Mouse (Mus musculus): ENCODE measurements around the gene Olfr912. TPM values are rescaled to one million over a fixed set of nuclear protein-coding genes. Genes with fewer than 3 reads are reported as not detected.

Olfr912 gene
- polyA plus RNA-seq (2014; fragmentation: Nextera tagmentation; extraction: Ambion mirVana): not detected in 2 replicates

- H3K4me1 ChIP-seq (replicated peaks; ENCODE audit: control insufficient read depth, insufficient read depth, low read length): no peaks in the 10 kb centered on the region
- ATAC-seq (replicated peaks; ENCODE audit: low FRiP score) (no peak), DNase-seq (ENCODE audit: low spot score) (no peak)
- H3K36me3 ChIP-seq (ENCODE audit: control insufficient read depth, insufficient read depth, low read length): no peaks in the 10 kb centered on the region
- no peak within 1 kb of the TSS for H3K9ac ChIP-seq (ENCODE audit: low read length)
- no peaks in the 10 kb centered on the region for H3K9me3 ChIP-seq (ENCODE audit: control insufficient read depth, low read length)
- no peak within 1 kb of the TSS for H3K4me2 ChIP-seq (ENCODE audit: low read depth, low read length, severe bottlenecking)
- no peak within 1 kb of the TSS for H3K4me3 ChIP-seq (ENCODE audit: low read depth, low read length)
- H3K27me3 ChIP-seq (ENCODE audit: control insufficient read depth, insufficient read depth, low read length): no peaks in the 10 kb centered on the region
- H3K27ac ChIP-seq (ENCODE audit: low read depth, low read length): no peak within 1 kb of the TSS
- 88% methylated on average over 1 of the region's 1 CpGs for WGBS
These were observed at the start of gene Olfr912 for GRCm38 (mm10) chr9:38579878-38580277. Gene Olfr912, plus strand, starts transcription at chr9:38580178.

GRCm38 (mm10) chr9:38537549-38537948 lies 42.4 kb upstream of the Olfr912 start, which contains the start of gene Olfr910:
Gene Olfr910, plus strand, starts transcription at chr9:38537849.
- Histone ChIP-seq H3K27me3 (ENCODE audit: control insufficient read depth, insufficient read depth, low read length) (no peaks in the 10 kb centered on the region), H3K4me2 (ENCODE audit: low read depth, low read length, severe bottlenecking) (no peak within 1 kb of the TSS), H3K9me3 (ENCODE audit: control insufficient read depth, low read length) (no peaks in the 10 kb centered on the region), H3K27ac (ENCODE audit: low read depth, low read length) (no peak within 1 kb of the TSS), H3K4me1 (replicated peaks; ENCODE audit: control insufficient read depth, insufficient read depth, low read length) (no peaks in the 10 kb centered on the region), H3K4me3 (ENCODE audit: low read depth, low read length) (no peak within 1 kb of the TSS), H3K36me3 (ENCODE audit: control insufficient read depth, insufficient read depth, low read length) (no peaks in the 10 kb centered on the region), H3K9ac (ENCODE audit: low read length) (no peak within 1 kb of the TSS)
- ATAC-seq (replicated peaks; ENCODE audit: low FRiP score): no peak
- no peak for DNase-seq (ENCODE audit: low spot score)
- WGBS: 96% methylated on average over 2 of the region's 2 CpGs

- H3K27me3 ChIP-seq (ENCODE audit: control insufficient read depth, insufficient read depth, low read length): no peaks in the 10 kb centered on the region
- ATAC-seq (replicated peaks; ENCODE audit: low FRiP score) (no peak), DNase-seq (ENCODE audit: low spot score) (no peak)
- no peak overlapping the region for H3K4me3 ChIP-seq (ENCODE audit: low read depth, low read length)
- H3K27ac ChIP-seq (ENCODE audit: low read depth, low read length): no peak overlapping the region
- no peaks in the 10 kb centered on the region for H3K9me3 ChIP-seq (ENCODE audit: control insufficient read depth, low read length)
- no peak overlapping the region for H3K9ac ChIP-seq (ENCODE audit: low read length)
- no peaks in the 10 kb centered on the region for H3K4me1 ChIP-seq (replicated peaks; ENCODE audit: control insufficient read depth, insufficient read depth, low read length)
- H3K4me2 ChIP-seq (ENCODE audit: low read depth, low read length, severe bottlenecking): no peak overlapping the region
- H3K36me3 ChIP-seq (ENCODE audit: control insufficient read depth, insufficient read depth, low read length): no peaks in the 10 kb centered on the region
- 46% methylated on average over 1 of the region's 1 CpGs for WGBS
These were observed 11.1 kb downstream of the Olfr912 start for GRCm38 (mm10) chr9:38591056-38591455.

GRCm38 (mm10) chr9:38592459-38592858 lies 12.5 kb downstream of the Olfr912 start, which contains the start of gene Olfr913:
Gene Olfr913, plus strand, starts transcription at chr9:38592759.
- 71% methylated on average over 2 of the region's 2 CpGs for WGBS
- no peak within 1 kb of the TSS for H3K27ac ChIP-seq (ENCODE audit: low read depth, low read length)
- H3K27me3 ChIP-seq (ENCODE audit: control insufficient read depth, insufficient read depth, low read length): no peaks in the 10 kb centered on the region
- H3K4me1 ChIP-seq (replicated peaks; ENCODE audit: control insufficient read depth, insufficient read depth, low read length): no peaks in the 10 kb centered on the region
- no peaks in the 10 kb centered on the region for H3K36me3 ChIP-seq (ENCODE audit: control insufficient read depth, insufficient read depth, low read length)
- no peak within 1 kb of the TSS for H3K4me2 ChIP-seq (ENCODE audit: low read depth, low read length, severe bottlenecking)
- no peak for ATAC-seq (replicated peaks; ENCODE audit: low FRiP score)
- no peak within 1 kb of the TSS for H3K9ac ChIP-seq (ENCODE audit: low read length)
- no peak within 1 kb of the TSS for H3K4me3 ChIP-seq (ENCODE audit: low read depth, low read length)
- H3K9me3 ChIP-seq (ENCODE audit: control insufficient read depth, low read length): no peaks in the 10 kb centered on the region
- no peak for DNase-seq (ENCODE audit: low spot score)

- DNase-seq (ENCODE audit: low spot score) (no peak), ATAC-seq (replicated peaks; ENCODE audit: low FRiP score) (no peak)
- H3K27me3 ChIP-seq (ENCODE audit: control insufficient read depth, insufficient read depth, low read length): no peaks in the 10 kb centered on the region
- H3K4me3 ChIP-seq (ENCODE audit: low read depth, low read length): no peak within 1 kb of the TSS
- no peaks in the 10 kb centered on the region for H3K9me3 ChIP-seq (ENCODE audit: control insufficient read depth, low read length)
- no peak within 1 kb of the TSS for H3K4me2 ChIP-seq (ENCODE audit: low read depth, low read length, severe bottlenecking)
- no peak within 1 kb of the TSS for H3K27ac ChIP-seq (ENCODE audit: low read depth, low read length)
- WGBS: 85% methylated on average over 2 of the region's 2 CpGs
- H3K36me3 ChIP-seq (ENCODE audit: control insufficient read depth, insufficient read depth, low read length): no peaks in the 10 kb centered on the region
- H3K9ac ChIP-seq (ENCODE audit: low read length): no peak within 1 kb of the TSS
- no peaks in the 10 kb centered on the region for H3K4me1 ChIP-seq (replicated peaks; ENCODE audit: control insufficient read depth, insufficient read depth, low read length)
These were observed 24.8 kb downstream of the Olfr912 start, which contains the start of gene Olfr914 for GRCm38 (mm10) chr9:38604802-38605201. Gene Olfr914, plus strand, starts transcription at chr9:38605102.

GRCm38 (mm10) chr9:38632406-38632805 lies 52.4 kb downstream of the Olfr912 start:
- DNase-seq (ENCODE audit: low spot score) (no peak), ATAC-seq (replicated peaks; ENCODE audit: low FRiP score) (no peak)
- 78% methylated on average over 4 of the region's 4 CpGs for WGBS
- H3K27ac ChIP-seq (ENCODE audit: low read depth, low read length): no peak overlapping the region
- H3K36me3 ChIP-seq (ENCODE audit: control insufficient read depth, insufficient read depth, low read length): no peaks in the 10 kb centered on the region
- no peak overlapping the region for H3K4me2 ChIP-seq (ENCODE audit: low read depth, low read length, severe bottlenecking)
- no peaks in the 10 kb centered on the region for H3K4me1 ChIP-seq (replicated peaks; ENCODE audit: control insufficient read depth, insufficient read depth, low read length)
- H3K9me3 ChIP-seq (ENCODE audit: control insufficient read depth, low read length): no peaks in the 10 kb centered on the region
- no peak overlapping the region for H3K9ac ChIP-seq (ENCODE audit: low read length)
- H3K27me3 ChIP-seq (ENCODE audit: control insufficient read depth, insufficient read depth, low read length): no peaks in the 10 kb centered on the region
- no peak overlapping the region for H3K4me3 ChIP-seq (ENCODE audit: low read depth, low read length)

Other genes with a start within 250 kb of the Olfr912 start
- gene Olfr898, start 231.8 kb upstream of the Olfr912 start, polyA plus RNA-seq (2014; fragmentation: Nextera tagmentation; extraction: Ambion mirVana): not detected in 2 replicates
- gene Olfr250, start 213.3 kb upstream of the Olfr912 start, polyA plus RNA-seq (2014; fragmentation: Nextera tagmentation; extraction: Ambion mirVana): not detected in 2 replicates
- not detected in 2 replicates for gene Olfr251, start 203.1 kb upstream of the Olfr912 start, polyA plus RNA-seq (2014; fragmentation: Nextera tagmentation; extraction: Ambion mirVana)
- gene Olfr147, start 178.5 kb upstream of the Olfr912 start, polyA plus RNA-seq (2014; fragmentation: Nextera tagmentation; extraction: Ambion mirVana): not detected in 2 replicates
- not detected in 2 replicates for gene Olfr901, start 150.7 kb upstream of the Olfr912 start, polyA plus RNA-seq (2014; fragmentation: Nextera tagmentation; extraction: Ambion mirVana)
- gene Olfr902, start 132.5 kb upstream of the Olfr912 start, polyA plus RNA-seq (2014; fragmentation: Nextera tagmentation; extraction: Ambion mirVana): not detected in 2 replicates
- not detected in 2 replicates for gene Olfr904, start 117.0 kb upstream of the Olfr912 start, polyA plus RNA-seq (2014; fragmentation: Nextera tagmentation; extraction: Ambion mirVana)
- gene Olfr905, start 109.1 kb upstream of the Olfr912 start, polyA plus RNA-seq (2014; fragmentation: Nextera tagmentation; extraction: Ambion mirVana): not detected in 2 replicates
- not detected in 2 replicates for gene Olfr906, start 93.1 kb upstream of the Olfr912 start, polyA plus RNA-seq (2014; fragmentation: Nextera tagmentation; extraction: Ambion mirVana)
- gene Olfr907, start 84.4 kb upstream of the Olfr912 start, polyA plus RNA-seq (2014; fragmentation: Nextera tagmentation; extraction: Ambion mirVana): not detected in 2 replicates
- gene Olfr911-ps1, start 58.6 kb upstream of the Olfr912 start, polyA plus RNA-seq (2014; fragmentation: Nextera tagmentation; extraction: Ambion mirVana): not detected in 2 replicates
- gene Olfr910, start 42.3 kb upstream of the Olfr912 start, polyA plus RNA-seq (2014; fragmentation: Nextera tagmentation; extraction: Ambion mirVana): not detected in 2 replicates
- gene Olfr913, start 12.6 kb downstream of the Olfr912 start, polyA plus RNA-seq (2014; fragmentation: Nextera tagmentation; extraction: Ambion mirVana): not detected in 2 replicates
- not detected in 2 replicates for gene Olfr914, start 24.9 kb downstream of the Olfr912 start, polyA plus RNA-seq (2014; fragmentation: Nextera tagmentation; extraction: Ambion mirVana)
- not detected in 2 replicates for gene Olfr916, start 79.7 kb downstream of the Olfr912 start, polyA plus RNA-seq (2014; fragmentation: Nextera tagmentation; extraction: Ambion mirVana)
- gene Olfr917, start 85.7 kb downstream of the Olfr912 start, polyA plus RNA-seq (2014; fragmentation: Nextera tagmentation; extraction: Ambion mirVana): not detected in 2 replicates
- gene Olfr918, start 94.4 kb downstream of the Olfr912 start, polyA plus RNA-seq (2014; fragmentation: Nextera tagmentation; extraction: Ambion mirVana): not detected in 2 replicates
- not detected in 2 replicates for gene Olfr919, start 123.5 kb downstream of the Olfr912 start, polyA plus RNA-seq (2014; fragmentation: Nextera tagmentation; extraction: Ambion mirVana)
- gene Vwa5a, start 138.1 kb downstream of the Olfr912 start, polyA plus RNA-seq (2014; fragmentation: Nextera tagmentation; extraction: Ambion mirVana): 9.1 and 9.7 TPM in 2 replicates
- not detected in 2 replicates for gene Olfr920, start 172.1 kb downstream of the Olfr912 start, polyA plus RNA-seq (2014; fragmentation: Nextera tagmentation; extraction: Ambion mirVana)
- not detected in 2 replicates for gene Olfr921, start 192.9 kb downstream of the Olfr912 start, polyA plus RNA-seq (2014; fragmentation: Nextera tagmentation; extraction: Ambion mirVana)
- gene Olfr922, start 234.4 kb downstream of the Olfr912 start, polyA plus RNA-seq (2014; fragmentation: Nextera tagmentation; extraction: Ambion mirVana): not detected in 2 replicates
- not detected in 2 replicates for gene Olfr923, start 246.4 kb downstream of the Olfr912 start, polyA plus RNA-seq (2014; fragmentation: Nextera tagmentation; extraction: Ambion mirVana)

All from forebrain, embryonic 11.5 days (tissue).